Mouse (Mus musculus) hindbrain, embryonic 16.5 days (tissue): ENCODE data around the gene Cideb. TPM values are rescaled to one million over a fixed set of nuclear protein-coding genes. Genes with fewer than 3 reads are reported as not detected.
A peak's percentile ranks its signal among the peaks of the same experiment; 100 is the strongest.

ENCODE experiments used
- ATAC-seq: fragments of 200-750 bp; cut with Nextera tagmentation; 2 replicates; pipeline ENCODE4 v1.8.0; 2017; ENCODE audit warnings: moderate TSS enrichment, moderate library complexity
- H3K27ac ChIP-seq: fragments of 300-500 bp; sonication (generic); 2 replicates; pipeline ENCODE4 v1.5.1; 2014; ENCODE audit warnings: low read depth, mild to moderate bottlenecking, control low read depth, low read length, moderate library complexity
- H3K27me3 ChIP-seq: fragments of 300-500 bp; sonication (generic); replicated peaks from 2 replicates; pipeline ENCODE4 v1.6.1; 2014; ENCODE audit warnings: low read length; ENCODE audit not compliant: control insufficient read depth, insufficient read depth
- H3K36me3 ChIP-seq: fragments of 300-500 bp; sonication (generic); 2 replicates; pipeline ENCODE4 v1.6.1; 2014; ENCODE audit warnings: mild to moderate bottlenecking, low read length, moderate library complexity, mixed read lengths; ENCODE audit not compliant: control insufficient read depth, insufficient read depth
- H3K4me1 ChIP-seq: fragments of 300-500 bp; sonication (generic); 2 replicates; pipeline ENCODE4 v1.6.1; 2014; ENCODE audit warnings: low read depth, low read length; ENCODE audit not compliant: control insufficient read depth, insufficient read depth
- H3K4me2 ChIP-seq: fragments of 300-500 bp; sonication (generic); 2 replicates; pipeline ENCODE4 v1.6.1; 2014; ENCODE audit warnings: mild to moderate bottlenecking, low read length, control low read depth, moderate library complexity
- H3K4me3 ChIP-seq: fragments of 300-500 bp; sonication (generic); 2 replicates; pipeline ENCODE4 v1.5.1; 2014; ENCODE audit warnings: mild to moderate bottlenecking, low read length, control low read depth, moderate library complexity
- H3K9ac ChIP-seq: fragments of 300-500 bp; sonication (generic); 2 replicates; pipeline ENCODE4 v1.6.1; 2014; ENCODE audit warnings: low read depth, mild to moderate bottlenecking, control low read depth, low read length, moderate library complexity
- H3K9me3 ChIP-seq: fragments of 300-500 bp; sonication (generic); 2 replicates; pipeline ENCODE4 v1.6.1; 2014; ENCODE audit warnings: mild to moderate bottlenecking, low read length, moderate library complexity; ENCODE audit not compliant: control insufficient read depth
- WGBS: fragments of 180-500 bp; shearing (Covaris S2); extraction: QIAGEN DNeasy Blood & Tissue Kit; methylation state at CpG from one replicate; pipeline ENCODE4 v1.1.7; 2014; 5-methylcytosine and 5-hydroxymethylcytosine counted together
- polyA plus RNA-seq: library from polyadenylated mRNA; unstranded; fragments of >200 nt; fragmentation: Nextera tagmentation; extraction: Ambion mirVana; gene quantifications from 2 replicates; pipeline ENCODE4 v1.2.1, GENCODE M21; 2015

Gene Cideb
- polyA plus RNA-seq = 0.17 and 0.63 TPM in 2 replicates

DNA sequence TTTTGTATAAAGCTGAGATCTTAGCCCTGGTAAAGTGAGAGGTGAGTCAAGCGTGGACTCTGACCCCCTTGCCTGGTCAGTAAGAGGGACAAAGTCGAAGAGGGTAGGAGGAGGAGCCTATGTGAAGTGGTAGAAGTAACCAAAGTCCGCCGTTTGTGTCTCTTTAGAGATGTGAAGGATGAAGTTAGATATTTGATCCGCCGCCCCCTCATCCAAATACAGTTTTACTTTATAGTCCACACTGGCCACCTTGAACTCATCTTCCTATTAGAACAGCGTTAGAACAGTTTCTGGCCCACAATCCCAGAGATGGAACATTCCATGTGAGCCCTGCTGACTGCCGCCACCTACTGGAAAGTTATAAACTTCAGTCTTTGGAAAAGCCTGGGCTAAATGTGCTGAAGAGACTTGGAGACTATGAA, at the start of gene Cideb:
Gene Cideb (minus strand): TSS at position 96 of the 422 bp plus-strand sequence.
- Histone ChIP-seq H3K27ac (no peak within 1 kb of the TSS), H3K4me2 (peak within 1 kb of the TSS; percentile 33), H3K4me3 (no peak within 1 kb of the TSS), H3K9me3 (no peaks in the 10 kb centered on the region), H3K9ac (no peak within 1 kb of the TSS), H3K27me3 (peaks cover 8% of the 10 kb centered on the region), H3K36me3 (peaks cover 15% of the 10 kb centered on the region), H3K4me1 (peaks cover 6% of the 10 kb centered on the region)
- no peak for ATAC-seq
- WGBS = 19% methylated on average over 8 of the region's 8 CpGs

GRCm38 (mm10) chr14:55795380-55796163, 37.3 kb upstream of the Cideb start:
- H3K9ac ChIP-seq = no peak overlapping the region
- H3K36me3 ChIP-seq = no peaks in the 10 kb centered on the region
- WGBS = 84% methylated on average over 14 of the region's 15 CpGs
- no peak overlapping the region for H3K4me3 ChIP-seq
- 0 out of 2 replicates have a peak, but pooled peaks cover 3% of the 10 kb centered on the region for H3K27me3 ChIP-seq
- no peak overlapping the region for H3K4me2 ChIP-seq
- H3K4me1 ChIP-seq = no peaks in the 10 kb centered on the region
- H3K27ac ChIP-seq = no peak overlapping the region
- H3K9me3 ChIP-seq = no peaks in the 10 kb centered on the region
- no peak for ATAC-seq

- 70% methylated on average over 2 of the region's 2 CpGs for WGBS
- no peaks in the 10 kb centered on the region for H3K9me3 ChIP-seq
Measured at GRCm38 (mm10) chr14:55793946-55794345, 35.7 kb upstream of the Cideb start.

DNA sequence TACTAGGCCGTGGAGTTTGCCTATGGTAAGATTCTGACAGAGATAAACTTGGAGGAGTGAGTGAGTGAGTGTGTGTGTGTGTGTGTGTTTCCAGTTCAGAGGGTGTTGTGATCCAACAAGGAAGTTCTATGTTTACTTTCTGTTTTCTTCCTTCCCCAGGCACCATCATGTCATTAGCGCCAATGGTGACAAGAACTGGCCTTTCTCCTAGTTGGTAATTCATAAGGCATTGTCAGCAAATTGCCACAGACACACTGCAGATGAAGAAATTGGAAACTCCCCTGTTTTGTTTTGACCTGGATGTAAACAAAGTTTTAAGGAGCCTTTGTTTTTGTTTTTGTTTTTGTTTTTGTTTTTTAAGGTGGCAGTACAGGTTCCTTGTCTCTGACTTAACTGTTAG, 35.2 kb upstream of the Cideb start:
- no peaks in the 10 kb centered on the region for H3K9me3 ChIP-seq
- H3K4me2 ChIP-seq = no peak overlapping the region
- no peaks in the 10 kb centered on the region for H3K36me3 ChIP-seq
- WGBS = 81% methylated on average over 2 of the region's 2 CpGs
- H3K9ac ChIP-seq = no peak overlapping the region
- H3K4me3 ChIP-seq = no peak overlapping the region
- no peak for ATAC-seq
- no peak overlapping the region for H3K27ac ChIP-seq
- H3K27me3 ChIP-seq = peaks cover 15% of the 10 kb centered on the region
- H3K4me1 ChIP-seq = no peaks in the 10 kb centered on the region

More at GRCm38 (mm10) chr14:55793946-55794345, 35.7 kb upstream of the Cideb start:
- Histone ChIP-seq H3K27ac (no peak overlapping the region), H3K4me1 (no peaks in the 10 kb centered on the region), H3K36me3 (no peaks in the 10 kb centered on the region), H3K4me3 (no peak overlapping the region), H3K9ac (no peak overlapping the region), H3K27me3 (peaks cover 10% of the 10 kb centered on the region), H3K4me2 (no peak overlapping the region)
- ATAC-seq = no peak

- Histone ChIP-seq H3K4me2 (peak within 1 kb of the TSS; percentile 52), H3K9ac (no peak within 1 kb of the TSS; the same call in 1 of the 2 replicates), H3K36me3 (no peaks in the 10 kb centered on the region), H3K27ac (no peak within 1 kb of the TSS), H3K27me3 (peaks cover 55% of the 10 kb centered on the region), H3K9me3 (no peaks in the 10 kb centered on the region), H3K4me1 (peaks cover 8% of the 10 kb centered on the region), H3K4me3 (peak within 1 kb of the TSS; percentile 10)
- WGBS = 5% methylated on average over 40 of the region's 40 CpGs
- ATAC-seq = no peak
Measured at GRCm38 (mm10) chr14:55788256-55789050, 30.2 kb upstream of the Cideb start, which contains the start of gene Ripk3. Gene Ripk3, minus strand, starts transcription at chr14:55788865.

DNA sequence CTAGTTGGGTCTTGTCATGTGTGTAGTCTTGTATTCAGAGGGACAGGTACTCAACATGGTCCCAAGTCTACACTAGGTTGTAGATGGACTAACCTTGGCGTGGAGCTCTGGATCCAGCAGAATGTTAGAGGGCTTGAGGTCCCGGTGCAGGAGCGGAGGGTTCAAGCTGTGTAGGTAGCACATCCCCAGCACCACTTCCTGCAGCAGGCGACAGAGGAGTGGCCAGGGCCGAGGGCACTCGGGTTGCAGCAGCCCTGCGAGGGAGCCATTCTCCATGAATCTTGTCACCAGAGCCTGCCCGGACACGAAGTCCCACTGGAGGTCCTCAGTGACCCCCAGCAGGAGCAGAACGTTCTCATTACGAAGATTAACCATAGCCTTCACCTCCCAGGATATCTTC, 29.5 kb upstream of the Cideb start:
- no peak overlapping the region for H3K27ac ChIP-seq
- whole genome bisulfite sequencing = 35% methylated on average over 11 of the region's 11 CpGs
- no peak overlapping the region for H3K9ac ChIP-seq
- H3K9me3 ChIP-seq = no peaks in the 10 kb centered on the region
- no peaks in the 10 kb centered on the region for H3K36me3 ChIP-seq
- H3K27me3 ChIP-seq = peaks cover 59% of the 10 kb centered on the region
- H3K4me2 ChIP-seq = no peak overlapping the region
- H3K4me1 ChIP-seq = peaks cover 10% of the 10 kb centered on the region
- no peak for ATAC-seq
- no peak overlapping the region for H3K4me3 ChIP-seq

GRCm38 (mm10) chr14:55785195-55785594, 26.9 kb upstream of the Cideb start:
- H3K27me3 ChIP-seq = peaks cover 67% of the 10 kb centered on the region
- H3K9me3 ChIP-seq = no peaks in the 10 kb centered on the region
- peaks cover 16% of the 10 kb centered on the region for H3K4me1 ChIP-seq
- no peak overlapping the region for H3K4me2 ChIP-seq
- WGBS = 24% methylated on average over 6 of the region's 6 CpGs
- H3K9ac ChIP-seq = no peak overlapping the region
- no peak for ATAC-seq
- H3K4me3 ChIP-seq = no peak overlapping the region
- no peaks in the 10 kb centered on the region for H3K36me3 ChIP-seq
- H3K27ac ChIP-seq = no peak overlapping the region

DNA sequence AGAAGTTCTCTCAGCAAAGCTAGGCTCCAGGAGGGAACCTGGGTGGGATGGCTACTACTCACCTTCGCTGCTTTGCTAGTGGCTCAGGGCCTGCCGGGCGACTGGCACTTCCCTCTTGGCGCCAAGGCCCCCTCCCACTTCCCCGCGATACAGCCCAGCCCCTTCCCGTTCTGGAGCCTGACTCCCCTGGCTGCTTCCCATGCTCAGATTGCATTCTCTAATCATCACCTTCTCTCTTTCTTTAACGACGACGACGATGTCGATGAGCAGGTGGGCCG, 25.6 kb upstream of the Cideb start, which contains the start of gene Adcy4:
Gene Adcy4 (minus strand): TSS at position 138 of the 278 bp plus-strand sequence.
- no peak for ATAC-seq
- Histone ChIP-seq H3K27ac (peak within 1 kb of the TSS; percentile 33; the same call in 1 of the 2 replicates), H3K9ac (peak within 1 kb of the TSS; percentile 57), H3K9me3 (no peaks in the 10 kb centered on the region), H3K4me2 (peak within 1 kb of the TSS; percentile 52), H3K4me1 (peaks cover 16% of the 10 kb centered on the region), H3K36me3 (no peaks in the 10 kb centered on the region), H3K4me3 (peak within 1 kb of the TSS; percentile 35), H3K27me3 (peaks cover 60% of the 10 kb centered on the region)
- 5% methylated on average over 13 of the region's 13 CpGs for WGBS
